Mouse (Mus musculus) midbrain, embryonic 16.5 days (tissue): ENCODE data around the gene Birc5. TPM values are rescaled to one million over a fixed set of nuclear protein-coding genes. Genes with fewer than 3 reads are reported as not detected.
"Not testable (repeated sequence)": the region's sequence is repeated elsewhere in the genome, so short reads cannot be mapped to it uniquely, and the experiment has no call there.

ENCODE experiments used
- ATAC-seq: fragments of 200-750 bp; cut with Nextera tagmentation; 2 replicates; pipeline ENCODE4 v1.8.0; 2017; ENCODE audit warnings: moderate TSS enrichment
- H3K27ac ChIP-seq: fragments of 300-500 bp; sonication (generic); 2 replicates; pipeline ENCODE4 v1.5.1; 2014; ENCODE audit warnings: mild to moderate bottlenecking, low read length, mixed read lengths
- H3K27me3 ChIP-seq: fragments of 300-500 bp; sonication (generic); 2 replicates; pipeline ENCODE4 v1.6.1; 2014; ENCODE audit warnings: low read depth, low read length, mixed read lengths; ENCODE audit not compliant: control insufficient read depth, insufficient read depth
- H3K36me3 ChIP-seq: fragments of 300-500 bp; sonication (generic); 2 replicates; pipeline ENCODE4 v1.6.1; 2014; ENCODE audit warnings: mild to moderate bottlenecking, low read length, moderate library complexity, mixed read lengths; ENCODE audit not compliant: control insufficient read depth, insufficient read depth
- H3K4me1 ChIP-seq: fragments of 300-500 bp; sonication (generic); 2 replicates; pipeline ENCODE4 v1.6.1; 2014; ENCODE audit warnings: mild to moderate bottlenecking, low read length, mixed read lengths; ENCODE audit not compliant: control insufficient read depth, insufficient read depth
- H3K4me2 ChIP-seq: fragments of 300-500 bp; sonication (generic); 2 replicates; pipeline ENCODE4 v1.6.1; 2014; ENCODE audit warnings: mild to moderate bottlenecking, low read length, mixed read lengths
- H3K4me3 ChIP-seq: fragments of 300-500 bp; sonication (generic); 2 replicates; pipeline ENCODE4 v1.5.1; 2014; ENCODE audit warnings: low read depth, mild to moderate bottlenecking, low read length, moderate library complexity, mixed read lengths
- H3K9ac ChIP-seq: fragments of 300-500 bp; sonication (generic); 2 replicates; pipeline ENCODE4 v1.6.1; 2014; ENCODE audit warnings: low read depth, low read length, mixed read lengths
- H3K9me3 ChIP-seq: fragments of 300-500 bp; sonication (generic); replicated peaks from 2 replicates; pipeline ENCODE4 v1.6.1; 2014; ENCODE audit warnings: mild to moderate bottlenecking, low read length, mixed read lengths; ENCODE audit not compliant: control insufficient read depth, poor library complexity, severe bottlenecking
- WGBS: fragments of 180-500 bp; shearing (Covaris S2); extraction: QIAGEN DNeasy Blood & Tissue Kit; methylation state at CpG from one replicate; pipeline ENCODE4 v1.1.7; 2014; 5-methylcytosine and 5-hydroxymethylcytosine counted together
- polyA plus RNA-seq: library from polyadenylated mRNA; unstranded; fragments of >200 nt; fragmentation: Nextera tagmentation; extraction: Ambion mirVana; gene quantifications from 2 replicates; pipeline ENCODE4 v1.2.1, GENCODE M21; 2015

The Birc5 gene
- polyA plus RNA-seq, 1 experiment from 2014 or later: 21.0 TPM

DNA sequence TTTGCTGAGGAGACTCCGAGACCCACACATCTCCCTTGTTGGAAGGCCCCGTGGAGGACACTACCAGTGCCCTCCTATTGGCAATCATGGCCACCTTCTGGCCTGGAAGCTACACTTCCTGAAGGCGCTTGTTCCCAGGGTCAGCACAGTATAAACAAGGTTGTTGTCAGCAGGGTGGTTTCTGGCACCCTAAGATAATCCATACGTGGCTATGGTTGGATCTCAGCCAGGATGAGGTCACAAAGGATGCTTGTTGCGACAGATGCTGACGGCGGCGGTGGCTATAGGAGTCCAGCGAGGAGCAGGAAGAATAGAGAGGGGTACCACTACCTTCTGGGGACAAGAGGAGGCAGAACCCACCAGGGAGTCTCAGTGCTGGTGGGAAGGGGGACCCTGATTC is 18.6 kb upstream of the Birc5 start:
- Histone ChIP-seq H3K4me1 (peaks cover 9% of the 10 kb centered on the region), H3K4me3 (no peak overlapping the region), H3K9me3 (no peaks in the 10 kb centered on the region), H3K36me3 (no peaks in the 10 kb centered on the region), H3K9ac (no peak overlapping the region), H3K27me3 (no peaks in the 10 kb centered on the region), H3K27ac (no peak overlapping the region), H3K4me2 (no peak overlapping the region)
- WGBS: 79% methylated on average over 9 of the region's 9 CpGs
- ATAC-seq: no peak

DNA sequence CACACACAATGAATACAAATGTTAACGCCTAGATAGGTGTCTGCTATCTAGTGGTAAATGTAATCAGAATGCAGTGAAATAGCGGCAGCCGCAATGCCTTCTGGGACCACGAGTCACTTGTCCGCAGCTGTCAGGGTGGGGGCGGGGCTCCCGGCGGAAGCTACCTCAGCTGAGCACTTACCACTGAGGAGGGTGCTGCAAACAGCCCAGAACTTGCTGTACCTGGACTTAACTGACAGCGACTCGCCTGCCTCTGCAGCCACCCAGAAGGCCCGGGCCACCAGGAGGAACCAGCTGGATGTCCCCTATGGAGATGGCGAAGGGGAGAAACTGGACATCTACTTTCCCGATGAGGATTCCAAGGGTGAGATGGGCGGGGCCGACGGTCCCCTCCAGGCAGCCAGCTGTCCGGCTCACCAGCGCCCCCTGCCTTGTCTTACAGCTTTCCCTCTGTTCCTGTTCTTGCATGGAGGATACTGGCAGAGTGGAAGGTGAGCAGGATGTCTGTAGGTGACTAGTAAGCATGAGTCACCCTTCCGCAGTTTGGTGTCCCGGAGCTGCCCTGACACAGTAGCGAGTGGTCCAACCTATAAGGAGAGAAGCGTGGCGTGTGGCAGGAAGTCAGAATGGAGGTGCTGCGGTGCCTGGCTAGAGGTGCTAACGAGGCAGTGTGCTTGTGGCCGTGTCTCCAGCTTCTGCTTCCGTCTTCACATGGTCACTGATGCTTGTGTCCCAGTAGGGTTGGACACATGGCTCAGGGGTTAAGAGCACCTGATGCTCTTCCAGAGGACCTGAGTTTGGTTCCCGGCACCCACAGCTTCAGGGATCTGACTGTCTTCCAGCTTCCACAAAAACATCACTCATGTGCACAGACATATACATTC is 16.7 kb upstream of the Birc5 start:
- Histone ChIP-seq H3K4me2 (peak overlapping the region; percentile 60), H3K4me3 (peak overlapping the region; percentile 40), H3K4me1 (peaks cover 2% of the 10 kb centered on the region; the same call in 1 of the 2 replicates), H3K9ac (peak overlapping the region; percentile 48; the same call in 1 of the 2 replicates), H3K36me3 (no peaks in the 10 kb centered on the region), H3K27me3 (no peaks in the 10 kb centered on the region), H3K27ac (0 out of 2 replicates have a peak overlapping the region, but pooled peaks have one; percentile 59), H3K9me3 (no peaks in the 10 kb centered on the region)
- ATAC-seq: peak; percentile 83
- whole genome bisulfite sequencing: 19% methylated on average over 28 of the region's 28 CpGs

DNA sequence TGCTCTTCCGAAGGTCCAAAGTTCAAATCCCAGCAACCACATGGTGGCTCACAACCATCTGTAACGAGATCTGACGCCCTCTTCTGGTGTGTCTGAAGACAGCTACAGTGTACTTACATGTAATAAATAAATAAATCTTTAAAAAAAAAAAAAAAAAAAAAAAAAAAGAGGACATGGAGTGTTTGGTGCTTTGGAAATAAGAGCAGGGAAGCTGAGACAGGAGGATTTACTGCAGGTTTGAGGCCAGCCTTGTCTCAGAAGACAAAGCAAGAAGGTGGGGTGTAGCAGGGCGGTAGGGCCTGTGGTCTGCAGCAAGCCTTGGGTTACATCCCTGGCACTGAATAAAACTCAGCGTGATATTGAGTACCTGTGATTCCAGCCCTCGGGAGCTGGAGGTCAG is 15.5 kb upstream of the Birc5 start:
- H3K9me3 ChIP-seq, H3K4me2 ChIP-seq, H3K27ac ChIP-seq, ATAC-seq, H3K9ac ChIP-seq, H3K4me3 ChIP-seq, H3K4me1 ChIP-seq, H3K36me3 ChIP-seq, H3K27me3 ChIP-seq: not testable (repeated sequence)
- WGBS: 88% methylated on average over 4 of the region's 6 CpGs

DNA sequence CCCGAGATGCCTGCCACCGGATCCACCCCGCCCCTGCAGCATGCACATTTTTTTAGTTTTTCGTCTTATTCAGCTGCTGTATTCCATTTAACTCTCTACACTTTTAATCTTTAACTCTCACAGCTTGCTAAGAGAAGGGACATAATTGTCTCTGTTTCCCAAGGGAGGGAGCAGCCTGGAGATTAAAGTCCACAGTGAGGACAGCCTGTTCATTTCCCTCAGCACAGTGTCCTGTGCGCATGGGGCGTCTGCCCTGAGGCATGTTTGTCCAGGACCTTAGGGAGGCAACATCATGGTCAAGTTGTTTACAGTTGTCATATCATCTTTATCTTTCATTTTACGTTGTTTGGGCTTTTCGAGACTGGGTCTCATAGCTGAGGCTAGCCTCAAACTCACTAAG is 15.0 kb upstream of the Birc5 start:
- H3K9ac ChIP-seq: no peak overlapping the region
- no peaks in the 10 kb centered on the region for H3K27me3 ChIP-seq
- H3K4me1 ChIP-seq: peaks cover 2% of the 10 kb centered on the region; the same call in 1 of the 2 replicates
- 96% methylated on average over 8 of the region's 8 CpGs for WGBS
- H3K36me3 ChIP-seq: no peaks in the 10 kb centered on the region
- H3K27ac ChIP-seq: no peak overlapping the region
- no peaks in the 10 kb centered on the region for H3K9me3 ChIP-seq
- H3K4me2 ChIP-seq: no peak overlapping the region
- ATAC-seq: no peak
- H3K4me3 ChIP-seq: no peak overlapping the region

DNA sequence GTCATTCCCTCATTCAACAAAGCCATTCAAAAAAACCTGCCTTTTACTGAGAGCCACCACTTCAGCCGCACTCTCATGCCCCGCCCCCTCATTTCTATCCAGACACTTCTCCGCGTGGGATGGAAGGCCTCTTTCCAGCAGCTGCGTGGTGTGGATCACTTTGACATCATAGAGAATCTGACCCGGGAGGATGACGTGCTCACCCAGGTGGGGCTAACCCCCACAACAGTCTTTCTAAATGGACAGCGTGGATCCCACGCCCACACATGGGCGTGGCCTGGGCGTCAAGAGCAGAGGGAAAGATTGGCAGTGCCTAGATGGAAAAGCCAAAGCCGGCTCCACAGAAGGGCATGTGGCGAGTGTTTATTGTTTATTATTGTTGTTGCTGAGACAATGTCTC is 12.7 kb upstream of the Birc5 start:
- no peak overlapping the region for H3K27ac ChIP-seq
- no peaks in the 10 kb centered on the region for H3K27me3 ChIP-seq
- H3K36me3 ChIP-seq: no peaks in the 10 kb centered on the region
- ATAC-seq: no peak
- no peak overlapping the region for H3K9ac ChIP-seq
- peak overlapping the region; percentile 33 for H3K4me2 ChIP-seq
- peaks cover 2% of the 10 kb centered on the region; the same call in 1 of the 2 replicates for H3K4me1 ChIP-seq
- no peak overlapping the region for H3K4me3 ChIP-seq
- no peaks in the 10 kb centered on the region for H3K9me3 ChIP-seq
- WGBS: 20% methylated on average over 13 of the region's 13 CpGs

DNA sequence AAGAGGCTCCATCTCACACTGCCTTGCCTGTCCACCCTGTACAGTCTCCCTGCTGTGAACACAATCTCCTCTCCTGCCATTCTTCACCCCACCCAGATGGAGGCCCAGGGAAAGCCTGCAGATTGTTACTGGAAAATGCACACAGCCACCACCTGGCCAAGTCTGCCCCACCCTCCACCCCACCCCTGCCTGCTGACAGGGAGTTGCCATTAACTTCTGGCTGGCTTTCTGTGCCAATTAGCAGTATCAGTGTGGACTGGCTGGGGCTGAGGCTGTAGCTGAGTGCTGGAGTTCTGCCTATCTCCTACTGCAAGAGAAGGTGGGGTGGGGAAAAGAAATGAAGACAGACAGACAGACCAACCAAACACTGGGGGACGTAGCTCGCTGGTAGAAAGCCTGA is 10.5 kb upstream of the Birc5 start:
- no peak overlapping the region for H3K9ac ChIP-seq
- no peaks in the 10 kb centered on the region for H3K9me3 ChIP-seq
- WGBS: 82% methylated on average over 2 of the region's 2 CpGs

DNA sequence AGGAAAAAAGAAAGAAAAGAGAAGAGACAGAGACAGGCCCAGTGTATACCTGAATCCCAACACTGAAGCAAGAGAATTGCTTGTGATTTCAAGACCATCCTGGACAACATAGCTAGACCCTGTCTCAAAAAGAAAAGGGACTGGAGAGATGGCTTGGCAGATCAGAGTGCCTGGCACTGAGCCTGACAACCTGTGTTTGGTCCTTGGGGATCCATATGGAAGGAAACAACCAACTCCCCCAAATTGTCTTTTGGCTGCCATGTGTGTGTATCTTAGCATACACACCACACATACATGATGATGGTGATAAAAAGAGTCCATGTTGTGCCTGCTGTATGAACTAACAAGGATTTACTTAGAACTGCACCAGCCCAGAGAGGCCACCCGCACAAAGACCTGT is 10.0 kb upstream of the Birc5 start:
- H3K36me3 ChIP-seq: no peaks in the 10 kb centered on the region

More for the DNA sequence above, 10.5 kb upstream of the Birc5 start:
- Histone ChIP-seq H3K4me3 (no peak overlapping the region), H3K36me3 (no peaks in the 10 kb centered on the region), H3K27me3 (no peaks in the 10 kb centered on the region), H3K27ac (no peak overlapping the region), H3K4me1 (no peaks in the 10 kb centered on the region; the same call in 1 of the 2 replicates), H3K4me2 (no peak overlapping the region)
- no peak for ATAC-seq

DNA sequence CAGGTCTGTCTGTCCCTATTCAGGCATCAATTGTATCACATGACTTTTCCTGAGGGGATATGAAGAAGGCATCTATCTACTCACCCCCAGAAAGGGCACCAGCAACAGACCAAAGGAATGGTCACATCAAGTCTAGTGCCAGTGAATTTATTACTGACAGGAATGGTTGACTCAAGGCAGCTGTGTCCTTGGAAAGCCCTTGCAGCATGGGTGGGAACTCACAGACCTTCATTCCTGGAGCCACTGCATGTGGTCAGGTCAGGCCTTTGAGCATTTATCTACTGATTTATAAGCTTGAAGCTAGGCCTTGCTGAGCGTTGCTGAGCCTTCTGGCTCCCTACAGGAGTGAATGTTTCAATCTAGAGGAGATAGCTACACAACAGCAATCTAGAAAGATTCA is 8.1 kb upstream of the Birc5 start:
- Histone ChIP-seq H3K36me3 (no peaks in the 10 kb centered on the region), H3K27me3 (no peaks in the 10 kb centered on the region), H3K4me2 (no peak overlapping the region), H3K4me3 (no peak overlapping the region), H3K27ac (no peak overlapping the region), H3K4me1 (no peaks in the 10 kb centered on the region; the same call in 1 of the 2 replicates), H3K9ac (no peak overlapping the region), H3K9me3 (no peaks in the 10 kb centered on the region)
- ATAC-seq: no peak
- WGBS: 61% methylated on average over 1 of the region's 1 CpGs

More for the DNA sequence above, 10.0 kb upstream of the Birc5 start:
- Histone ChIP-seq H3K27me3 (no peaks in the 10 kb centered on the region), H3K9ac (no peak overlapping the region), H3K27ac (no peak overlapping the region), H3K9me3 (no peaks in the 10 kb centered on the region), H3K4me2 (no peak overlapping the region), H3K4me3 (no peak overlapping the region), H3K4me1 (no peaks in the 10 kb centered on the region; the same call in 1 of the 2 replicates)
- 94% methylated on average over 1 of the region's 1 CpGs for WGBS
- ATAC-seq: no peak

DNA sequence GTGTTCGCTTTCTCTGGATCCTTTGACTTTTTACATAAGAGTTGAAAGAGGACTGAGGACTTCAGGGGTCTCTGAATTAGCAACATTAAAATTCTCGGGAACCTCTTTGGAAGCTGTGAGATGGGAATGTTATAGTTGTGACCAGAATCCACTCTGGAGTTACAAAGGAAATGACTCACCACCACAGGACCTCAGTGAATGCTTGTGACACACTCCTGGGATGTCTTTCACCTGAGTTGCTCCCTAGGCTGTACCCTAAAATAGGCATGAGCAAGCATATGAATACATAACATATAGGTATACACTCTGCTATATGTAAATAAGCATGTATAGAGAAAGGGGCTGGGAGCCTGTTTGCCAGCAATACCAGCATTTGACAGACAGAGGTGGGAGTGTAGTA is 5.6 kb upstream of the Birc5 start:
- no peaks in the 10 kb centered on the region for H3K9me3 ChIP-seq
- no peak overlapping the region for H3K4me3 ChIP-seq
- H3K4me2 ChIP-seq: no peak overlapping the region
- no peaks in the 10 kb centered on the region for H3K36me3 ChIP-seq
- WGBS: 93% methylated on average over 2 of the region's 2 CpGs
- no peaks in the 10 kb centered on the region for H3K27me3 ChIP-seq
- peaks cover 9% of the 10 kb centered on the region for H3K4me1 ChIP-seq
- no peak for ATAC-seq
- no peak overlapping the region for H3K9ac ChIP-seq
- H3K27ac ChIP-seq: no peak overlapping the region
